Mouse (Mus musculus) heart, postnatal 0 days (tissue): ENCODE data around the gene Fbxl4. TPM values are rescaled to one million over a fixed set of nuclear protein-coding genes. Genes with fewer than 3 reads are reported as not detected.

Experiments
- ATAC-seq: fragments of 200-750 bp; cut with Nextera tagmentation; 2 replicates; pipeline ENCODE4 v1.8.0; 2017; ENCODE audit warnings: low read depth, moderate number of reproducible peaks, moderate library complexity; ENCODE audit not compliant: insufficient read depth
- DNase-seq: peaks from one replicate; pipeline ENCODE4 v3.0.0-alpha.2; 2016; ENCODE audit warnings: low spot score
- H3K27ac ChIP-seq: fragments of 300-500 bp; sonication (generic); 2 replicates; pipeline ENCODE4 v1.5.1; 2014; ENCODE audit warnings: low read depth, mild to moderate bottlenecking
- H3K27me3 ChIP-seq: fragments of 300-500 bp; sonication (generic); 2 replicates; pipeline ENCODE4 v1.6.1; 2014; ENCODE audit warnings: low read length, mixed read lengths; ENCODE audit not compliant: control insufficient read depth, insufficient read depth
- H3K36me3 ChIP-seq: fragments of 300-500 bp; sonication (generic); replicated peaks from 2 replicates; pipeline ENCODE4 v1.6.1; 2014; ENCODE audit warnings: low read length, mixed read lengths; ENCODE audit not compliant: control insufficient read depth, insufficient read depth
- H3K4me1 ChIP-seq: fragments of 300-500 bp; sonication (generic); 2 replicates; pipeline ENCODE4 v1.6.1; 2014; ENCODE audit warnings: antibody characterized with exemption; ENCODE audit not compliant: control insufficient read depth, insufficient read depth
- H3K4me2 ChIP-seq: fragments of 300-500 bp; sonication (generic); 2 replicates; pipeline ENCODE4 v1.6.1; 2014; ENCODE audit warnings: low read depth, mild to moderate bottlenecking, low read length, moderate library complexity
- H3K4me3 ChIP-seq: fragments of 300-500 bp; sonication (generic); 2 replicates; pipeline ENCODE4 v1.5.1; 2014; ENCODE audit warnings: low read depth, low read length
- H3K9ac ChIP-seq: fragments of 300-500 bp; sonication (generic); replicated peaks from 2 replicates; pipeline ENCODE4 v1.6.1; 2014; ENCODE audit warnings: low read depth, low read length, mixed read lengths
- H3K9me3 ChIP-seq: fragments of 300-500 bp; sonication (generic); replicated peaks from 2 replicates; pipeline ENCODE4 v1.6.1; 2016; ENCODE audit warnings: low read length; ENCODE audit not compliant: control insufficient read depth
- CTCF ChIP-seq: IDR thresholded peaks from 2 replicates; pipeline ENCODE4 v1.5.1; 2016; ENCODE audit warnings: antibody characterized with exemption, control low read depth, low read depth
- EP300 ChIP-seq: IDR thresholded peaks from 2 replicates; pipeline ENCODE4 v1.6.1; 2016; ENCODE audit warnings: antibody characterized with exemption, low read depth
- WGBS: fragments of 180-500 bp; shearing (Covaris S2); extraction: QIAGEN DNeasy Blood & Tissue Kit; methylation state at CpG from one replicate; pipeline ENCODE4 v1.1.7; 2014; 5-methylcytosine and 5-hydroxymethylcytosine counted together
- polyA plus RNA-seq: library from polyadenylated mRNA; unstranded; fragments of >200 nt; fragmentation: Nextera tagmentation; extraction: Ambion mirVana; gene quantifications from 2 replicates; pipeline ENCODE4 v1.2.1, GENCODE M21; 2015
- total RNA-seq: library from RNA; depleted of rRNA; stranded (reverse); fragments of >200 nt; gene quantifications from 2 replicates; pipeline ENCODE4 v1.2.3, GENCODE M21; 2014; ENCODE audit warnings: low replicate concordance

Fbxl4 gene
- total and polyA plus RNA-seq, 2 experiments from 2014 or later = 13.2 to 26.2 TPM

GRCm38 (mm10) chr4:22392777-22393473 lies 35.6 kb downstream of the Fbxl4 start:
- no peak overlapping the region for H3K4me3 ChIP-seq
- peaks cover 3% of the 10 kb centered on the region; the same call in 1 of the 2 replicates for H3K36me3 ChIP-seq
- no peaks in the 10 kb centered on the region for H3K27me3 ChIP-seq
- TF ChIP-seq CTCF (no peak), EP300 (no peak)
- 66% methylated on average over 13 of the region's 13 CpGs for WGBS
- no peaks in the 10 kb centered on the region for H3K9me3 ChIP-seq
- no peak overlapping the region for H3K27ac ChIP-seq
- no peaks in the 10 kb centered on the region for H3K4me1 ChIP-seq
- ATAC-seq (no peak), DNase-seq (no peak)
- H3K4me2 ChIP-seq = no peak overlapping the region
- no peak overlapping the region for H3K9ac ChIP-seq

- Histone ChIP-seq H3K4me3 (no peak overlapping the region), H3K4me1 (no peaks in the 10 kb centered on the region), H3K9me3 (no peaks in the 10 kb centered on the region), H3K27ac (no peak overlapping the region), H3K4me2 (no peak overlapping the region), H3K9ac (no peak overlapping the region), H3K36me3 (peaks cover 3% of the 10 kb centered on the region; the same call in 1 of the 2 replicates), H3K27me3 (no peaks in the 10 kb centered on the region)
- DNase-seq (no peak), ATAC-seq (no peak)
- no peak for TF ChIP-seq CTCF
- no peak for TF ChIP-seq EP300
- WGBS = 73% methylated on average over 2 of the region's 2 CpGs
These were observed 38.1 kb downstream of the Fbxl4 start for GRCm38 (mm10) chr4:22395404-22395803.

GRCm38 (mm10) chr4:22396484-22397000 lies 39.2 kb downstream of the Fbxl4 start:
- Histone ChIP-seq H3K27ac (no peak overlapping the region), H3K27me3 (no peaks in the 10 kb centered on the region), H3K9ac (no peak overlapping the region), H3K4me2 (no peak overlapping the region), H3K4me1 (no peaks in the 10 kb centered on the region), H3K36me3 (no peaks in the 10 kb centered on the region; the same call in 1 of the 2 replicates), H3K9me3 (no peaks in the 10 kb centered on the region), H3K4me3 (no peak overlapping the region)
- TF ChIP-seq EP300 (no peak), CTCF (no peak)
- WGBS = 92% methylated on average over 1 of the region's 1 CpGs
- DNase-seq (no peak), ATAC-seq (no peak)

GRCm38 (mm10) chr4:22397003-22397402 lies 39.7 kb downstream of the Fbxl4 start:
- no peak overlapping the region for H3K9ac ChIP-seq
- H3K9me3 ChIP-seq = no peaks in the 10 kb centered on the region
- no peak for ATAC-seq
- no peak for TF ChIP-seq CTCF
- TF ChIP-seq EP300 = no peak
- H3K36me3 ChIP-seq = no peaks in the 10 kb centered on the region; the same call in 1 of the 2 replicates
- H3K4me2 ChIP-seq = no peak overlapping the region
- 89% methylated on average over 5 of the region's 5 CpGs for WGBS
- H3K4me1 ChIP-seq = no peaks in the 10 kb centered on the region
- H3K4me3 ChIP-seq = no peak overlapping the region
- no peak overlapping the region for H3K27ac ChIP-seq
- no peaks in the 10 kb centered on the region for H3K27me3 ChIP-seq
- DNase-seq = no peak

GRCm38 (mm10) chr4:22402032-22402431 lies 44.7 kb downstream of the Fbxl4 start:
- WGBS = 85% methylated on average over 3 of the region's 3 CpGs
- H3K4me3 ChIP-seq = no peak overlapping the region
- no peaks in the 10 kb centered on the region for H3K9me3 ChIP-seq
- H3K4me1 ChIP-seq = no peaks in the 10 kb centered on the region
- no peaks in the 10 kb centered on the region for H3K27me3 ChIP-seq
- DNase-seq = no peak
- no peak overlapping the region for H3K27ac ChIP-seq
- H3K4me2 ChIP-seq = no peak overlapping the region
- TF ChIP-seq EP300 (no peak), CTCF (no peak)
- H3K9ac ChIP-seq = no peak overlapping the region
- no peak for ATAC-seq
- peaks cover 8% of the 10 kb centered on the region; the same call in 1 of the 2 replicates for H3K36me3 ChIP-seq

GRCm38 (mm10) chr4:22402930-22403329 lies 45.6 kb downstream of the Fbxl4 start:
- Histone ChIP-seq H3K4me1 (no peaks in the 10 kb centered on the region), H3K4me2 (no peak overlapping the region), H3K4me3 (no peak overlapping the region), H3K9me3 (no peaks in the 10 kb centered on the region), H3K36me3 (peaks cover 8% of the 10 kb centered on the region; the same call in 1 of the 2 replicates), H3K9ac (no peak overlapping the region), H3K27ac (no peak overlapping the region), H3K27me3 (no peaks in the 10 kb centered on the region)
- DNase-seq = no peak
- TF ChIP-seq CTCF (no peak), EP300 (no peak)
- ATAC-seq = no peak
- WGBS = 97% methylated on average over 10 of the region's 10 CpGs
